Mouse (Mus musculus) bone marrow, adult 2 months (tissue): ENCODE data around the gene Fosb.
"Not testable (repeated sequence)": the region's sequence is repeated elsewhere in the genome, so short reads cannot be mapped to it uniquely, and the experiment has no call there.

Source experiments
- CTCF ChIP-seq: fragments of 200-500 bp; IDR thresholded peaks from 2 replicates; pipeline ENCODE4 v1.5.1; 2011; ENCODE audit warnings: low read length, control low read depth; ENCODE audit not compliant: control insufficient read depth, insufficient read depth
- POLR2A ChIP-seq: fragments of 200-500 bp; IDR thresholded peaks from 2 replicates; pipeline ENCODE4 v1.6.1; 2011; ENCODE audit warnings: low read depth, mild to moderate bottlenecking, control low read depth, low read length, borderline replicate concordance; ENCODE audit not compliant: control insufficient read depth

DNA sequence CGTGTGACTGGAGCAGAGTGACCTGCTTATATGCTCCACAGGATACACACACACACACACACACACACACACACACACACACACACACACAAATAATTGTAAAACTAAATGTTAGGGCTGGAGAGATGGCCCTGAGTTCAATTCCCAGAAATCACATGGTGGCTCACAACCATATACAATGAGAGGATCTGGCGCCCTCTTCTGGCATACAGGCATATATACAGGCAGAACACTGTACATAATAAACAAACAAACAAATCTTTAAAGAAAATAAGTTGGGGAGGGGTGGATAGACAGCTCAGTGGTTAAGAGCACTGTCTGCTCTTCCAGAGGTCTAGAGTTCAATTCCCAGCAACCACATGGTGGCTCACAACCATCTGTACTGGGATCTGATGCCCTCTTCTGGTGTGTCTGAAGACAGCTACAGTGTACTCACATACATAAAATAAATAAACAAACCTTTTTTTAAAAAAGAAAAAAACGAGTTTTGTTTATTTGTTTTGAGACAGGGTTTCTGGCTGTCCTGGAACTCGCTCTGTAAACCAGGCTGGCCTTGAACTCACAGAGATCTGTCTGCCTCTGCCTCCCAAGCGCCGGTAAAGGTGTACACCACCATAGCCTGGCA is 28.1 kb downstream of the Fosb start:
- TF ChIP-seq CTCF, POLR2A: not testable (repeated sequence)
